Mouse (Mus musculus) ES-Bruce4 (cell line): ENCODE measurements around the gene Haao. TPM values are rescaled to one million over a fixed set of nuclear protein-coding genes. Genes with fewer than 3 reads are reported as not detected.

Experiments
- H3K27ac ChIP-seq: 2 replicates; pipeline ENCODE4 v1.5.1; 2012; ENCODE audit warnings: low read length, inconsistent platforms; ENCODE audit not compliant: insufficient read depth
- H3K27me3 ChIP-seq: 2 replicates; pipeline ENCODE4 v1.6.1; 2012; ENCODE audit warnings: mild to moderate bottlenecking, low read length, inconsistent platforms; ENCODE audit not compliant: control insufficient read depth, poor library complexity, insufficient read depth, severe bottlenecking
- H3K36me3 ChIP-seq: 2 replicates; pipeline ENCODE4 v1.6.1; 2012; ENCODE audit warnings: inconsistent platforms, mild to moderate bottlenecking, low read length, moderate library complexity; ENCODE audit not compliant: control insufficient read depth, poor library complexity, insufficient read depth, severe bottlenecking
- H3K4me1 ChIP-seq: one replicate; pipeline ENCODE4 v1.8.1; 2011; ENCODE audit warnings: low read length; ENCODE audit not compliant: control insufficient read depth, insufficient read depth
- H3K4me3 ChIP-seq: 2 replicates; pipeline ENCODE4 v1.5.1; 2011; ENCODE audit warnings: low read depth, mild to moderate bottlenecking, low read length
- H3K9ac ChIP-seq: 2 replicates; pipeline ENCODE4 v1.6.1; 2012; ENCODE audit warnings: low read depth, mild to moderate bottlenecking, inconsistent platforms; ENCODE audit not compliant: poor library complexity, severe bottlenecking
- H3K9me3 ChIP-seq: replicated peaks from 2 replicates; pipeline ENCODE4 v1.6.1; 2012; ENCODE audit warnings: mild to moderate bottlenecking, low read length, inconsistent platforms; ENCODE audit not compliant: control insufficient read depth, poor library complexity, insufficient read depth, severe bottlenecking
- CTCF ChIP-seq: IDR thresholded peaks from one replicate; pipeline ENCODE4 v1.8.1; 2011; ENCODE audit warnings: low read depth, low read length
- EP300 ChIP-seq: IDR thresholded peaks from 2 replicates; pipeline ENCODE4 v1.6.1; 2011; ENCODE audit warnings: low read depth, low read length; ENCODE audit not compliant: insufficient read depth
- POLR2A ChIP-seq: IDR thresholded peaks from one replicate; pipeline ENCODE4 v1.8.1; 2011; ENCODE audit warnings: low read length; ENCODE audit not compliant: insufficient read depth
- polyA plus RNA-seq: library from polyadenylated mRNA; stranded (reverse); fragments of >200 nt; gene quantifications from 2 replicates; pipeline ENCODE4 v1.2.4, GENCODE M21; 2011; ENCODE audit warnings: low read depth; ENCODE audit not compliant: missing spikeins, insufficient read depth, insufficient read length

The Haao gene
- 0.50 and 0.55 TPM in 2 replicates for polyA plus RNA-seq

DNA sequence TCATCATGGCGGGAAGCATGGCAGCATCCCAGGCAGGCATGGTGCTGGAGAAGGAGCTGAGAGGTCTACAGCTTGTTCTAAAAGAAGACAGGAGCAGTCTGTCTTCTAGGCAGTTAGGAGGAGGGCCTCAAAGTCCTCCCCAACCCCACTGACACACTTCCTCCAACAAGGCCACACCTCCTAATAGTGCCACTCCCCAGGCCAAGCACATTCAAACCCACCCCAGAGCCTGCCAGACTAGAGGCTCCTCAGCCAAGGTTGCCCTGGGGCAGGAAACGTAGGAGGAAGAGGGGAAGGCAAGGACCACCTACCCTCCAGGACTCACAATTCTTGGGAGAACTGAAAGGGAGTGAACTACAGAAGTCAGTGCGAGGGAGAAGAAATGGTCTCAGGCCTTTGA lies at the start of gene Haao:
Gene Haao, minus strand, starts transcription at position 149 of the 400 bp plus-strand sequence.
- H3K9me3 ChIP-seq: no peaks in the 10 kb centered on the region
- TF ChIP-seq POLR2A (no peak), CTCF (no peak), EP300 (no peak)
- no peaks in the 10 kb centered on the region for H3K27me3 ChIP-seq

DNA sequence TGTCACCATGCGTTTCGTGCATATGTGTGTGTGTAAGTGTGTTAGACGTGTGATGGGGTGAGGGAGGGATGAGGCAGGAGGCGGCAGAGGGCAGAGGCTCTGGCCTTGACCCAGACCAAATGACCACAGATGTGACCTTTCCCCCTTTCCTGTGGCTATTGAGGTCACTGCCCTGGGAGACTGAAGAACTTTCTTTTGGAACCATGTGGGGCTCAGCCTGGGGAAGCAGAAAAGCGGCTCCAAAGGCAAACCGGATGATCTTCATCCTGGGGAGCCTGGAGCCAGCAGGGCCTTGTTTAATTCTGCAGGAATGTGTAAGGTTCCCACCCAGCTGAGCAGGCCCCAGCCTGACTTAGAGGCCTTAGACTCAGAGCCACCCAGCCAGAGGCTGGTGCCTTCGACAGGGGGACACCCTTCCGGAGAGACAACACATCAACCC lies 49.6 kb upstream of the Haao start:
- Histone ChIP-seq H3K9me3 (no peaks in the 10 kb centered on the region), H3K9ac (no peak overlapping the region), H3K27ac (no peak overlapping the region), H3K4me3 (no peak overlapping the region), H3K36me3 (no peaks in the 10 kb centered on the region), H3K4me1 (no peaks in the 10 kb centered on the region), H3K27me3 (no peaks in the 10 kb centered on the region)
- TF ChIP-seq EP300 (no peak), CTCF (no peak), POLR2A (no peak)

More for the DNA sequence above, at the start of gene Haao:
- H3K9ac ChIP-seq: no peak within 1 kb of the TSS
- H3K27ac ChIP-seq: no peak within 1 kb of the TSS
- H3K4me3 ChIP-seq: no peak within 1 kb of the TSS
- no peaks in the 10 kb centered on the region for H3K36me3 ChIP-seq
- H3K4me1 ChIP-seq: peaks cover 3% of the 10 kb centered on the region

- Histone ChIP-seq H3K4me3 (no peak overlapping the region), H3K36me3 (no peaks in the 10 kb centered on the region), H3K4me1 (no peaks in the 10 kb centered on the region), H3K9ac (no peak overlapping the region), H3K9me3 (no peaks in the 10 kb centered on the region), H3K27me3 (no peaks in the 10 kb centered on the region), H3K27ac (no peak overlapping the region)
- TF ChIP-seq EP300 (no peak), CTCF (peak; percentile 72)
These were observed 49.0 kb upstream of the Haao start for GRCm38 (mm10) chr17:83896723-83897122.

DNA sequence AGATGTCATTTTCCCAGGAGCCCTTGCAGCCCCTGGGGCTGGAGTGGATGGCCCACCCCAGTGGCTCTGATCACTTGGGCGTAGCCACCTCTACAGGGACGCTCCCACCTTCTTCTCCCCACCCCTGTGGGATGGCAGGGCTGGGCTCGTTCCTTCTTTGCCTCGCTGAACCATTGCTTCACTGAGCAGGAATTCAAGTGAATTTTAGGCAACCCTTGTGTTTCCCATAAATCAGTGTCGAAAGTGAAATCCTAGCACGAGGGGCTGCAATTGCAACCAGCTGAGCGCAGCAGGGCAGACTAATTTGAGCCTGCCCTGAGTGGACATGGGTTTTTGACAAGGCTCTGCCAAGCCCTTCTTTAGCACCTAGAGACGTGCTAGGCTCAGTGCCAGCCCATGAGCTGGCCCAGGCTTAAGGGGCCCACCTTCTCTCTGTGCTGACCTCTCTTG lies 47.6 kb upstream of the Haao start:
- no peaks in the 10 kb centered on the region for H3K27me3 ChIP-seq
- H3K36me3 ChIP-seq: no peaks in the 10 kb centered on the region
- no peak for TF ChIP-seq POLR2A
- TF ChIP-seq CTCF: no peak
- no peak for TF ChIP-seq EP300
- H3K9me3 ChIP-seq: no peaks in the 10 kb centered on the region
- H3K27ac ChIP-seq: no peak overlapping the region
- H3K4me1 ChIP-seq: no peaks in the 10 kb centered on the region
- H3K4me3 ChIP-seq: no peak overlapping the region
- H3K9ac ChIP-seq: no peak overlapping the region

- no peaks in the 10 kb centered on the region for H3K36me3 ChIP-seq
- H3K27me3 ChIP-seq: no peaks in the 10 kb centered on the region
- no peak overlapping the region for H3K9ac ChIP-seq
- no peak overlapping the region for H3K4me3 ChIP-seq
- no peaks in the 10 kb centered on the region for H3K9me3 ChIP-seq
- H3K4me1 ChIP-seq: no peaks in the 10 kb centered on the region
- H3K27ac ChIP-seq: no peak overlapping the region
- no peak for TF ChIP-seq POLR2A
- TF ChIP-seq EP300: no peak
- TF ChIP-seq CTCF: no peak
These were observed 45.4 kb upstream of the Haao start for GRCm38 (mm10) chr17:83893134-83893533.

DNA sequence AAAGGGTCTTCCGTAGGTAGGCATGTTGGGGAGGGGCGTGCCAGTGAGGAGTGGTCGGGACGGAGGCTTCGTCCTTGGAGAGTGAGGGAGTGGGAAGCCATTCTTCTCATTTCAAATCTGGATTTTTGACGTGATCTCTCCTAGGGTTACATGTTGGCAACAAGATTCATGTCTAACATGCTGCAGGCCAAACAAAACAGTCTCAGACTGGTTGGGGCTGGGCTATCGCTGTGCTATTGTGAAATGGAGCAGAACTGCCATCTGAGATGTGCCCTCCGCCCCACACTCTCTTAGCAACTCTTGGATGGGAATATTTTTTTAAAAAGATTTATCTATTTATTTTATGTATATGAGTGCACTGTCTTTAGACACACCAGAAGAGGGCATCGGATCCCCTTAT lies 44.1 kb upstream of the Haao start:
- Histone ChIP-seq H3K4me1 (no peaks in the 10 kb centered on the region), H3K36me3 (no peaks in the 10 kb centered on the region), H3K4me3 (no peak overlapping the region), H3K9me3 (no peaks in the 10 kb centered on the region), H3K27ac (no peak overlapping the region), H3K27me3 (no peaks in the 10 kb centered on the region), H3K9ac (no peak overlapping the region)
- TF ChIP-seq EP300 (no peak), CTCF (no peak), POLR2A (no peak)
